Mouse (Mus musculus) spleen, adult 2 months (tissue): Measurements from ENCODE around the gene Prkcq. TPM values are rescaled to one million over a fixed set of nuclear protein-coding genes. Genes with fewer than 3 reads are reported as not detected.

Experiments used
- DNase-seq, 2 experiments: peaks; one replicate each; pipeline versions ENCODE4 v3.0.0 to v3.0.0-alpha.2; 2012 to 2021; ENCODE audit warnings: low spot score in 2 of 2, low read depth in 1 of 2
- H3K27ac ChIP-seq: fragments of 200-500 bp; 2 replicates; pipeline ENCODE4 v1.5.1; 2012; ENCODE audit warnings: low read length, inconsistent platforms; ENCODE audit not compliant: insufficient read depth
- H3K27me3 ChIP-seq: fragments of 200-500 bp; 2 replicates; pipeline ENCODE4 v1.6.1; 2012; ENCODE audit warnings: mild to moderate bottlenecking, moderate library complexity, low read length, inconsistent platforms; ENCODE audit not compliant: control insufficient read depth, insufficient read depth
- H3K36me3 ChIP-seq: fragments of 200-500 bp; 2 replicates; pipeline ENCODE4 v1.6.1; 2012; ENCODE audit warnings: mild to moderate bottlenecking, low read length, inconsistent platforms; ENCODE audit not compliant: control insufficient read depth, insufficient read depth
- H3K4me1 ChIP-seq: fragments of 200-500 bp; 2 replicates; pipeline ENCODE4 v1.6.1; 2011; ENCODE audit warnings: inconsistent platforms; ENCODE audit not compliant: control insufficient read depth, insufficient read depth, insufficient read length
- H3K4me3 ChIP-seq: fragments of 200-500 bp; 2 replicates; pipeline ENCODE4 v1.5.1; 2011; ENCODE audit warnings: mild to moderate bottlenecking, inconsistent platforms; ENCODE audit not compliant: insufficient read depth, insufficient read length; ENCODE audit errors: extremely low read depth
- CTCF ChIP-seq: fragments of 200-500 bp; IDR thresholded peaks from 2 replicates; pipeline ENCODE4 v1.5.1; 2011; ENCODE audit warnings: mild to moderate bottlenecking, inconsistent platforms; ENCODE audit not compliant: insufficient read depth, insufficient read length, insufficient replicate concordance; ENCODE audit errors: extremely low read depth
- POLR2A ChIP-seq: fragments of 200-500 bp; IDR thresholded peaks from 2 replicates; pipeline ENCODE4 v1.6.1; 2011; ENCODE audit warnings: low read depth, low read length, inconsistent platforms
- WGBS: fragments of 180-500 bp; shearing (Covaris S2); methylation state at CpG from one replicate; pipeline ENCODE4 v1.1.7; 2018; 5-methylcytosine and 5-hydroxymethylcytosine counted together
- polyA plus RNA-seq: library from polyadenylated mRNA; depleted of rRNA; stranded (reverse); fragments of >200 nt; gene quantifications from 2 replicates; pipeline ENCODE4 v1.2.3, GENCODE M21; 2012; rRNA removed

Prkcq gene
- polyA plus RNA-seq = 9.3 and 11.2 TPM in 2 replicates

GRCm38 (mm10) chr2:11171754-11172501, at the start of gene Prkcq:
TSS of gene Prkcq (plus strand) at chr2:11172108.
- Histone ChIP-seq H3K27ac (peak within 1 kb of the TSS; percentile 100), H3K4me1 (peaks cover 7% of the 10 kb centered on the region), H3K36me3 (no peaks in the 10 kb centered on the region)

GRCm38 (mm10) chr2:11130881-11131280, 41.0 kb upstream of the Prkcq start:
- no peaks in the 10 kb centered on the region for H3K4me1 ChIP-seq
- H3K4me3 ChIP-seq = no peak overlapping the region
- no peaks in the 10 kb centered on the region for H3K27me3 ChIP-seq
- 90% methylated on average over 12 of the region's 12 CpGs for WGBS
- TF ChIP-seq CTCF = no peak
- no peak for TF ChIP-seq POLR2A
- H3K27ac ChIP-seq = no peak overlapping the region
- no peak for DNase-seq
- H3K36me3 ChIP-seq = no peaks in the 10 kb centered on the region

More at GRCm38 (mm10) chr2:11171754-11172501, at the start of gene Prkcq:
- peak in 1 of 2 experiments; percentile 56 for DNase-seq
- H3K27me3 ChIP-seq = no peaks in the 10 kb centered on the region
- H3K4me3 ChIP-seq = peak within 1 kb of the TSS; percentile 95
- WGBS = 2% methylated on average over 51 of the region's 51 CpGs
- peak; percentile 5 for TF ChIP-seq POLR2A
- no peak for TF ChIP-seq CTCF

- Histone ChIP-seq H3K4me3 (no peak overlapping the region), H3K27ac (no peak overlapping the region), H3K36me3 (no peaks in the 10 kb centered on the region), H3K27me3 (no peaks in the 10 kb centered on the region), H3K4me1 (no peaks in the 10 kb centered on the region; the same call in 1 of the 2 replicates)
- 33% methylated on average over 6 of the region's 6 CpGs for WGBS
- TF ChIP-seq POLR2A (no peak), CTCF (no peak)
- no peak for DNase-seq
Measured at GRCm38 (mm10) chr2:11135718-11136117, 36.2 kb upstream of the Prkcq start.

- WGBS = 89% methylated on average over 6 of the region's 6 CpGs
- no peak for DNase-seq
- no peak for TF ChIP-seq POLR2A
- H3K36me3 ChIP-seq = no peaks in the 10 kb centered on the region
- H3K4me3 ChIP-seq = no peak overlapping the region
- H3K27me3 ChIP-seq = no peaks in the 10 kb centered on the region
- H3K4me1 ChIP-seq = no peaks in the 10 kb centered on the region; the same call in 1 of the 2 replicates
- H3K27ac ChIP-seq = no peak overlapping the region
Measured at GRCm38 (mm10) chr2:11138076-11138475, 33.8 kb upstream of the Prkcq start.

GRCm38 (mm10) chr2:11139518-11140152, 32.3 kb upstream of the Prkcq start:
- peak in 1 of 2 experiments; percentile 19 for DNase-seq
- TF ChIP-seq POLR2A (no peak), CTCF (no peak)
- Histone ChIP-seq H3K4me3 (no peak overlapping the region), H3K27ac (no peak overlapping the region), H3K27me3 (no peaks in the 10 kb centered on the region), H3K4me1 (no peaks in the 10 kb centered on the region; the same call in 1 of the 2 replicates), H3K36me3 (no peaks in the 10 kb centered on the region)
- 73% methylated on average over 1 of the region's 1 CpGs for WGBS

GRCm38 (mm10) chr2:11140385-11140784, 31.5 kb upstream of the Prkcq start:
- TF ChIP-seq POLR2A (no peak), CTCF (no peak)
- WGBS = 84% methylated on average over 3 of the region's 3 CpGs
- no peaks in the 10 kb centered on the region for H3K36me3 ChIP-seq
- H3K27me3 ChIP-seq = no peaks in the 10 kb centered on the region
- no peak for DNase-seq
- H3K4me3 ChIP-seq = no peak overlapping the region
- no peaks in the 10 kb centered on the region; the same call in 1 of the 2 replicates for H3K4me1 ChIP-seq
- no peak overlapping the region for H3K27ac ChIP-seq

- Histone ChIP-seq H3K4me1 (no peaks in the 10 kb centered on the region), H3K4me3 (no peak overlapping the region), H3K36me3 (no peaks in the 10 kb centered on the region), H3K27me3 (no peaks in the 10 kb centered on the region), H3K27ac (no peak overlapping the region)
- TF ChIP-seq CTCF (no peak), POLR2A (no peak)
- DNase-seq = no peak
- WGBS = 96% methylated on average over 4 of the region's 4 CpGs
Measured at GRCm38 (mm10) chr2:11149091-11149490, 22.8 kb upstream of the Prkcq start.
